In genomic region chr8:75169363-75169762, GRCm38 (mm10) we compare ENCODE assay signal across 14 mouse cellular contexts. TPM values are rescaled to one million over a fixed set of nuclear protein-coding genes. Genes with fewer than 3 reads are reported as not detected.
A peak's percentile ranks its signal among the peaks of the same experiment; 100 is the strongest.
DNase-seq lines count a peak whose midpoint lies in the region; ATAC-seq lines count a peak whose summit lies in the region.
"Had no signal": no experiment of that assay in that cellular context is flagged by ENCODE, and none has a peak within 500 bp of the region (broad histone marks: within the 10 kb centered on the region; RNA-seq: fewer than 3 reads in every experiment).

No protein-coding gene starts in this region.

- peak; percentile 92 to 95 for DNase-seq in cerebellum, postnatal 10 days
- no peak for DNase-seq in cerebellum, adult 9-10 months
- peak; percentile 31 for DNase-seq in hindbrain, embryonic 14.5 days (ENCODE audit: low spot score)
- DNase-seq in hindbrain, embryonic 11.5 days (ENCODE audit: low spot score), result no peak
- DNase-seq in lung, postnatal 25 days (ENCODE audit: low spot score), result no peak
- DNase-seq in brain, embryonic 18.5 days (ENCODE audit: low read depth, low spot score), result peak; percentile 6
- DNase-seq: cerebellum, adult 11 months; thymus, postnatal 14 days had no signal

- no peaks in the 10 kb centered on the region for H3K27me3 ChIP-seq in hindbrain, embryonic 14.5 days (ENCODE audit: control insufficient read depth, insufficient read depth, low read length)
- no peaks in the 10 kb centered on the region for H3K27me3 ChIP-seq in hindbrain, embryonic 11.5 days (ENCODE audit: control insufficient read depth, insufficient read depth, low read length)
- H3K27me3 ChIP-seq in lung, embryonic 16.5 days (ENCODE audit: control insufficient read depth, insufficient read depth, low read depth, low read length), result no peaks in the 10 kb centered on the region
- H3K27me3 ChIP-seq: limb, embryonic 12.5 days had no signal

- no peaks in the 10 kb centered on the region for H3K9me3 ChIP-seq in hindbrain, embryonic 14.5 days (ENCODE audit: control insufficient read depth, low read length)
- H3K9me3 ChIP-seq in hindbrain, embryonic 11.5 days (ENCODE audit: control insufficient read depth, low read length), result no peaks in the 10 kb centered on the region
- no peaks in the 10 kb centered on the region for H3K9me3 ChIP-seq in lung, embryonic 16.5 days (ENCODE audit: control insufficient read depth, low read length)
- H3K9me3 ChIP-seq: limb, embryonic 12.5 days had no signal

- no peak overlapping the region for H3K9ac ChIP-seq in hindbrain, embryonic 14.5 days
- no peak overlapping the region for H3K9ac ChIP-seq in hindbrain, embryonic 11.5 days (ENCODE audit: low read depth, low read length)
- H3K9ac ChIP-seq in lung, embryonic 16.5 days (ENCODE audit: low read length), result no peak overlapping the region
- H3K9ac ChIP-seq: limb, embryonic 12.5 days had no signal

- no peak overlapping the region for H3K4me3 ChIP-seq in hindbrain, embryonic 14.5 days (replicated peaks; ENCODE audit: low read length)
- no peak overlapping the region for H3K4me3 ChIP-seq in hindbrain, embryonic 11.5 days (ENCODE audit: low read depth, low read length)
- H3K4me3 ChIP-seq in lung, embryonic 16.5 days (ENCODE audit: low read length), result no peak overlapping the region
- H3K4me3 ChIP-seq: layer of hippocampus, adult 2 months; limb, embryonic 12.5 days had no signal

- H3K36me3 ChIP-seq in hindbrain, embryonic 14.5 days (replicated peaks; ENCODE audit: control insufficient read depth, insufficient read depth), result no peaks in the 10 kb centered on the region
- no peaks in the 10 kb centered on the region for H3K36me3 ChIP-seq in hindbrain, embryonic 11.5 days (ENCODE audit: control insufficient read depth, insufficient read depth, low read length)
- no peaks in the 10 kb centered on the region for H3K36me3 ChIP-seq in lung, embryonic 16.5 days (ENCODE audit: control insufficient read depth, insufficient read depth, low read length)
- H3K36me3 ChIP-seq: limb, embryonic 12.5 days had no signal

- no peak overlapping the region for H3K4me2 ChIP-seq in hindbrain, embryonic 14.5 days (replicated peaks)
- no peak overlapping the region for H3K4me2 ChIP-seq in hindbrain, embryonic 11.5 days (replicated peaks; ENCODE audit: low read depth, low read length)
- no peak overlapping the region for H3K4me2 ChIP-seq in lung, embryonic 16.5 days (ENCODE audit: low read depth, low read length)
- H3K4me2 ChIP-seq: limb, embryonic 12.5 days had no signal

- WGBS in hindbrain, embryonic 14.5 days, result 69% methylated on average over 5 of the region's 5 CpGs
- WGBS in hindbrain, embryonic 11.5 days, result 85% methylated on average over 5 of the region's 5 CpGs
- 45% methylated on average over 5 of the region's 5 CpGs for WGBS in lung, embryonic 16.5 days

- no peaks in the 10 kb centered on the region for H3K4me1 ChIP-seq in hindbrain, embryonic 14.5 days (replicated peaks; ENCODE audit: control insufficient read depth, insufficient read depth, low read length)
- no peaks in the 10 kb centered on the region for H3K4me1 ChIP-seq in hindbrain, embryonic 11.5 days (replicated peaks; ENCODE audit: control insufficient read depth, insufficient read depth, low read length)
- H3K4me1 ChIP-seq in lung, embryonic 16.5 days (replicated peaks; ENCODE audit: control insufficient read depth, insufficient read depth, low read length), result no peaks in the 10 kb centered on the region; the same call in none of the 2 replicates
- H3K4me1 ChIP-seq: limb, embryonic 12.5 days had no signal

- H3K27ac ChIP-seq in hindbrain, embryonic 14.5 days, result no peak overlapping the region
- H3K27ac ChIP-seq in hindbrain, embryonic 11.5 days (ENCODE audit: low read depth, low read length), result no peak overlapping the region
- H3K27ac ChIP-seq in lung, embryonic 16.5 days (ENCODE audit: low read length), result no peak overlapping the region
- H3K27ac ChIP-seq: layer of hippocampus, adult 2 months; limb, embryonic 12.5 days had no signal

- peak; percentile 75; the same call in 1 of the 2 replicates for ATAC-seq in hindbrain, embryonic 14.5 days (ENCODE audit: low FRiP score)
- ATAC-seq in hindbrain, embryonic 11.5 days (ENCODE audit: low FRiP score), result no peak
- peak; percentile 81 for ATAC-seq in lung, embryonic 16.5 days (ENCODE audit: low read depth)
- ATAC-seq in erythroid progenitor cell, adult 5-6 weeks (replicated peaks; ENCODE audit: low FRiP score, poor library complexity, severe bottlenecking), result no peak

RNA-seq across cellular contexts. Expression of gene Rasd2, which starts 44.4 kb away (rescaled TPM):
- polyA plus RNA-seq in hindbrain, embryonic 14.5 days (2014; fragmentation: Nextera tagmentation; extraction: Ambion mirVana), result 4.6 TPM in 2 replicates
- polyA plus RNA-seq in hindbrain, embryonic 11.5 days (2014; fragmentation: Nextera tagmentation; extraction: Ambion mirVana), result 0.19 and 0.32 TPM in 2 replicates
- polyA plus RNA-seq in lung, embryonic 16.5 days (2015; fragmentation: Nextera tagmentation; extraction: Ambion mirVana), result 0.59 and 1.1 TPM in 2 replicates
- total RNA-seq in erythroid progenitor cell, adult 5-6 weeks (2015; ENCODE audit: low replicate concordance), result not detected in 2 replicates
- total RNA-seq in erythroid progenitor cell, adult 5-6 weeks (2017; ENCODE audit: low replicate concordance), result not detected in 2 replicates
- total RNA-seq: MEL; neutrophil, adult 5-6 weeks had no signal

RNA-seq across cellular contexts. Expression of gene Mcm5, which starts 60.0 kb away (rescaled TPM):
- 27.0 and 33.3 TPM in 2 replicates for polyA plus RNA-seq in hindbrain, embryonic 14.5 days (2014; fragmentation: Nextera tagmentation; extraction: Ambion mirVana)
- polyA plus RNA-seq in hindbrain, embryonic 11.5 days (2014; fragmentation: Nextera tagmentation; extraction: Ambion mirVana), result 133 and 155 TPM in 2 replicates
- polyA plus RNA-seq in lung, embryonic 16.5 days (2015; fragmentation: Nextera tagmentation; extraction: Ambion mirVana), result 171 and 172 TPM in 2 replicates
- 54.1 and 104 TPM in 2 replicates for total RNA-seq in erythroid progenitor cell, adult 5-6 weeks (2015; ENCODE audit: low replicate concordance)
- 166 and 198 TPM in 2 replicates for total RNA-seq in erythroid progenitor cell, adult 5-6 weeks (2017; ENCODE audit: low replicate concordance)

Comparison
In these comparisons a context has a peak if more than half of its experiments do, and no peak if none do; other contexts are left out.
1. DNase-seq: peak in cerebellum, postnatal 10 days (2 of 2), hindbrain, embryonic 14.5 days (single experiment) and brain, embryonic 18.5 days (single experiment); none in cerebellum, adult 9-10 months (single experiment), hindbrain, embryonic 11.5 days (single experiment) and lung, postnatal 25 days (single experiment).
2. ATAC-seq: peak in hindbrain, embryonic 14.5 days (single experiment) and lung, embryonic 16.5 days (single experiment); none in hindbrain, embryonic 11.5 days (single experiment) and erythroid progenitor cell, adult 5-6 weeks (single experiment).